Mouse (Mus musculus): Measurements from ENCODE around the gene Smg7.

Gene Smg7

DNA sequence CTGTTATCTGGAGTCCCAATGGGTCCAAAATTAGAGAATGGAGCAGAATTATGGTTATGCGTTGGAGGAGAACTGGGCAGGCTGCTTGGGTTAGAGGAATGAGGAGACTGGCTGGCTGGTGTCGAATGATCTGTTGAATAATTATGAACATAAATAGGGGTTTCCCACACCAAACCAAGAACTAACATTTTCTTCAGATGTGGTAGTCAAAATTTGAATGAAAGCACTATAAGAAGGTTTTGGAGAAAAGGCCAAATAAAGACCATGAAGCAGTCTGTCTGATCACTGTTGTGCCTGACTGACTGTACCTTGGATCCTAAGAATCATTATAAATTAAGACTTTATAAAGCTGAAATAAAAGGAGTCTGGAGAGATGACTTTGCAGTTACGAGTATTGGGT lies 62.1 kb downstream of the Smg7 start:
- no peak for DNase-seq (ENCODE audit: low spot score in 2 of 2)

DNA sequence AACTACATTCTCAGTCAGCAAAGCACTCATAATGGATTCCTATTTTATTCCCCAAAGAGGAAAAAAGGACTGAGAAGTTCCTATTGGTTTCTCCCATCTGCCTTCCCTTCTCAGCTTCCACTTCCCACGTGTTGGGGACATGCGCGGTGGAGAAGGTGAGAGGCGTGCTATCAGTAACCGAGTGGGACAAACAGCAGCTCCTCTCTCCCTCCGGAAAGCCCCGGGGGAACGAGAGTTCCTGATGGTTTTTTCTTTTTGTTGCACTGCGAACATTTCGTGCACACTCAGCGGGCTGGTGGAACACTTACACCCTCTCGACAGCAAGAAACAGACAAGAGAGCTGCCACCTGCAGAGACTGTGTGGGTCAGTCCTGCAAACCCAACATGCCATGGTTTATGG lies 63.6 kb downstream of the Smg7 start:
- no peak for DNase-seq (ENCODE audit: low spot score in 2 of 2)

- no peak for DNase-seq (ENCODE audit: low spot score in 2 of 2)
Observed at GRCm38 (mm10) chr1:152838026-152838702, 64.3 kb downstream of the Smg7 start.

DNA sequence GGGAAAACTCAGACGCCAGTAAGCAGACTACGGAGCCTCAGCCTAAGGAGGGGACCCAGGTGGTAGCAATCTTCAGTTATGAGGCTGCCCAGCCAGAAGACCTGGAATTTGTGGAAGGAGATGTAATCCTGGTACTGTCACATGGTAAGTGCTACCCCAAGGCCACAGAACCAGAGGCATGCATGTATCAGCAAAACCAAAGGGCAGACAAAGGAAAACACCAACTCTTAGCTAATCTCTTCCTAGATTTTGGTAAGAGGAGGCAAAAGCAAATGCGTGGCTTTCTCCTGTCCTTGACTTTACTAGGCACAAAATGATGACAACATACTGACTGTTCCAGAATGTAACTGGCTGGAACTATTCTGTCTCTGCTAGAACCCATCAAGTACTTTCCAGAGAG lies 67.4 kb downstream of the Smg7 start:
- DNase-seq (ENCODE audit: low spot score in 2 of 2), result no peak

GRCm38 (mm10) chr1:152832316-152832715 lies 70.1 kb downstream of the Smg7 start:
- DNase-seq (ENCODE audit: low spot score in 2 of 2), result no peak

- DNase-seq (ENCODE audit: low spot score in 2 of 2), result no peak
Observed at GRCm38 (mm10) chr1:152831619-152832018, 70.8 kb downstream of the Smg7 start.

DNA sequence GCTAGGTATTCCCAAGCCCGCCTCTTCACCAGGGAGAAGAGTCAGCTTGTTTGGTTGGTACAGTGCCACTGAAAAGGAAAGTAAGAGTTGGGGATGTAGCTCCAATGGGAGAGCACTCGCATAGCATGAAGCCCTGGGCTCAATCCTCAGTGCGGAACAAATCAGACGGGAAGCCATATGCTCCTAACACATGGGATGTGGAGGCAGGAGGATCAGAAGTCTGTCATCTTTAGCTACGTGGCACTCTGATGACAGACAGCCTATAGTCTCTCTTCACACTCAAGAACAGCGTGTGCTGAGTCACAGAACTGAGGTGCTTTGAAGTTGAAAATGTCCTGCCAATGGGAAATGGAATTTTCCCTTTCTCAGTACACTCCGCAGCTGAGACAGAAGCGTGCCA lies 71.4 kb downstream of the Smg7 start:
- DNase-seq (ENCODE audit: low spot score in 2 of 2), result no peak

- no peak for DNase-seq (ENCODE audit: low spot score in 2 of 2)
Observed at GRCm38 (mm10) chr1:152830054-152830453, 72.4 kb downstream of the Smg7 start.

DNA sequence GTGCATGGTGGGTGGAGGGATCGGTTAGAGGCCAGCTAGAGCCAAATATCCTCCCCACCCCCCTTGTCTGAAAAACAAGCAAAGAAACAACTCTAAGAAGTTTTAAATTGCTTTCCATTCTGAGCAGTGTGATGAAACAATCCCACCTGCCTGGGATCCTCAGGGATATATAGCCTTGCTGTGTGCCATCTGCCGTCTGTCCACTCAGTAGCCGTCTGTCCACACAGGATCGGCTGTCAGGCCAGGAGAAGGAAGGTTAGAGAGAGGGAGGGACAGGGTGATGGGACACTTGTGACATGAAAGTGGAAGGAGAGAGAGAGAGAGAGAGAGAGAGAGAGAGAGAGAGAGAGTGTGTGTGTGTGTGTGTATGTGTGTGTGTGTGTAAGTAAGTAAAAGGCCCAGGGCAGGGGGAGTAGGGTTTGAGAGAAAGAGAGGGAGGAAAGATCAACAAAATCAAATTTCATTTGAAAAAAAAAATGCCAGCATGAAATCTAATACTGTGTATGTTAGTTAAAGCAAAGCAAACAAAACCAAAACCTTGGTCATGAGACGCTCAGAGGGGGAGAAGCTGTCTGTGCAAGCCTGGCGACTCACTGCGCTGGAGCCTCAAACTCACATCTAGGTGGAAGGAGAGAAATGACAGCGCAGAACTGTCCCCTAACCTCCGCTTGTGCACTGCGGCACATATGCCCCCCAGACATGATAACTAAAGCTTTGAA lies 73.7 kb downstream of the Smg7 start:
- no peak for DNase-seq (ENCODE audit: low spot score in 2 of 2)

DNA sequence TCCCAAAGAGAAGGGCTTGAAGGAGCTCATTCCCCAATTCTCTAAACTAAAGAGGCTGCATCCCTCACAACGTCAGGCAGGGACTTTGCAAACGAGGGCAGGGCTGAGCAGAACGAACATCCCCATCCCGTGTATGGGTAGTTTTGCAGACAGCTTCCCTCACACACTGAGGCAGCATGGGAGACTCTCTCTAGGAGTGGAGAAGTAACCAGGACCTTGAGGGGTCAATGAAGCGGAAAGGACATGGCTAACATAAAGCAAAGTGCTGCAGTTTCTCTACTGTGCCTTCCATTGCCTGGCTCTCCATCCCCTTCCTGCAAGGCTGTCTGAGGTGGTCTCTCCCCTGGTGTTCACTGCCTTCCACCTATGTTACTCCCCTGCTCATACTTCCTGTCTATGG lies 74.3 kb downstream of the Smg7 start:
- no peak for DNase-seq (ENCODE audit: low spot score in 2 of 2)

- DNase-seq (ENCODE audit: low spot score in 2 of 2), result no peak
Observed at GRCm38 (mm10) chr1:152826446-152826845, 76.0 kb downstream of the Smg7 start.

DNA sequence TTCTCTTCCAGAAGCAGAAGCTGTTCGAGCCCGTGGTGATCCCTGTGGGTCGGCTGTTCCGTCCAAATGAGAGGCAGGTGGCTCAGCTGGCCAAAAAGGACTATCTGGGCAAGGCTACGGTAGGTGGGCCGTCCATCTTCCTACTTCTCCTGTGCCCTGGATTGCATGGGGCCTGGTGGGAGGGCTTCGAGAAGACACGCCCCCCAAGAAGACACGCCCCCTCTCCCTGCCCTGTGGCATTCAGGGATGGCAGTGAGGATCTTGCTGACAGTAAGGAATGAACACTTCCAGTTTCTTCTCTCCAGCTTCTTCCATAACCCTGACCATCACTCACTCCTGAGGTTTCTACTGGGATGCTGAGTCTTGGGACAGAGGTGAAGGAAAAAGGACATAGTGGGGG lies 78.2 kb downstream of the Smg7 start:
- no peak for DNase-seq (ENCODE audit: low spot score in 2 of 2)

GRCm38 (mm10) chr1:152821746-152822145 lies 80.7 kb downstream of the Smg7 start:
- no peak for DNase-seq (ENCODE audit: low spot score in 2 of 2)

GRCm38 (mm10) chr1:152820911-152821695 lies 81.3 kb downstream of the Smg7 start:
- DNase-seq (ENCODE audit: low spot score in 2 of 2), result no peak

- no peak for DNase-seq (ENCODE audit: low spot score in 2 of 2)
Observed at GRCm38 (mm10) chr1:152819558-152819957, 82.9 kb downstream of the Smg7 start.

DNA sequence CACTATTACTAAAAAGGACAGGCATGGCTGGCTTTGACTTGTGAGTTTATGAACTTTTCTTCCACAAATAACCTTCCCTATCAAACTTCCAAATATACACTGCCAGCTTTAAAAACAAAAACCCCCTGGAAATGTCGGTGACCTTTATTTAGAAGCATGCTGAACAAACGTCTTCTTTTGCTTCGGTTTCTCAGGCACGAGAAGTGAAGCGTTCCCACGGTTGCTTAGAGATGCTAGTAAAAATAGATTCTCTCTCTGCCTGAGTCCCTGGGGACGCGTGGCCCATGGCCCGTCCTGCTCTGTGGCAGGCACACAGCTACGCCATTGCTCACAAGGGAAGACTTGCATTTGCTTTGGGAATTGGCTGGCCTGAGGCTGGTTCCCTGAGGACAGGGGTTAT lies 84.7 kb downstream of the Smg7 start:
- DNase-seq (ENCODE audit: low spot score in 2 of 2), result no peak

- DNase-seq (ENCODE audit: low spot score in 2 of 2), result no peak
Observed at GRCm38 (mm10) chr1:152817027-152817769, 85.2 kb downstream of the Smg7 start.

DNA sequence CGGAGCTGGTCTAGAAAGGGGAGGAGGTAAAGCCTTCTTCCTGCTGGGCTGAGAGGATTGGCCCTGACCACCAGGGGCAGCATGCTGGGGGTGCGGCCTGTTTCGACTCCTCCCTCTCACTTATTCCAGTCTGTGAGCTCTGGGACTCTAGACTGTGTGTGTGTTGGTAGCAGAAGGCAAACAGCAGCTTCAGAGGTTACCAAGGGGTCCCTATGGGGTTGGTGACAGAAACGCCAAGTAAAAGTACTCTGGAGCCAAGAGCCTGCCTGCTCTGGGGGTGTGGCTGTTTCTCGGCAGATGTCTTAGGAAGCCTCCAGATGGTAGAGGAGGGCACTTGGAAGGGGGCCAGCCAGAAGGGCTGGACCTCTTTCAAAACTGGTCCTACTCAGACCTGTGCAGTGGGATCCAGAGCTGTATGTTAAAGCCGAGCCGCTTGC lies 87.2 kb downstream of the Smg7 start:
- no peak for DNase-seq (ENCODE audit: low spot score in 2 of 2)

GRCm38 (mm10) chr1:152810533-152811439 lies 91.7 kb downstream of the Smg7 start:
- no peak for DNase-seq (ENCODE audit: low spot score in 2 of 2)

- DNase-seq (ENCODE audit: low spot score in 2 of 2), result no peak
Observed at GRCm38 (mm10) chr1:152809541-152810252, 92.7 kb downstream of the Smg7 start.

DNA sequence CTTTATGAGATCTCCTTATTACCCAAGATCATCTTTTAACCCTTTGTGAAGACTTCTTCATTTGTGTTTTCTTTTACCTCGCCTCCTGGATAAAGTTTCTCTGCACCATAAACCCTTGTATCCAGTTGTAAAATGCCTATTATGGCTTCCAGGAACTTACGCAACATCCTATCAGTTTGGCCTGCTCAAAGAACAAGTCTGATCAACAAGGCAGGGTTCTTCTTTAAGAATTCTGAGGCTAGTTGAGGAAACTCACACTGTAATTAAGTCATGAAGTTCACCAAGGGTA lies 94.1 kb downstream of the Smg7 start:
- no peak for DNase-seq (ENCODE audit: low spot score in 2 of 2)
